Mouse (Mus musculus) limb, embryonic 14.5 days (tissue): ENCODE results near the gene Zic4. TPM values are rescaled to one million over a fixed set of nuclear protein-coding genes. Genes with fewer than 3 reads are reported as not detected.

Experiments
- ATAC-seq: fragments of 200-750 bp; cut with Nextera tagmentation; 2 replicates; pipeline ENCODE4 v1.8.0; 2017; ENCODE audit warnings: low read depth, moderate number of reproducible peaks, moderate TSS enrichment; ENCODE audit not compliant: low FRiP score
- DNase-seq: peaks from one replicate; pipeline ENCODE4 v3.0.0-alpha.2; 2015; ENCODE audit warnings: low spot score
- H3K27ac ChIP-seq: fragments of 300-500 bp; sonication (generic); replicated peaks from 2 replicates; pipeline ENCODE4 v1.5.1; 2014; ENCODE audit warnings: low read depth, mild to moderate bottlenecking, low read length, moderate library complexity, mixed read lengths
- H3K27me3 ChIP-seq: fragments of 300-500 bp; sonication (generic); 2 replicates; pipeline ENCODE4 v1.6.1; 2014; ENCODE audit warnings: low read length, mixed read lengths; ENCODE audit not compliant: control insufficient read depth, insufficient read depth
- H3K36me3 ChIP-seq: fragments of 300-500 bp; sonication (generic); 2 replicates; pipeline ENCODE4 v1.6.1; 2014; ENCODE audit warnings: mild to moderate bottlenecking, low read length, moderate library complexity, mixed read lengths; ENCODE audit not compliant: control insufficient read depth, insufficient read depth
- H3K4me1 ChIP-seq: fragments of 300-500 bp; sonication (generic); 2 replicates; pipeline ENCODE4 v1.6.1; 2014; ENCODE audit warnings: antibody characterized with exemption, low read length, mixed read lengths; ENCODE audit not compliant: control insufficient read depth, insufficient read depth
- H3K4me2 ChIP-seq: fragments of 300-500 bp; sonication (generic); replicated peaks from 2 replicates; pipeline ENCODE4 v1.6.1; 2014; ENCODE audit warnings: low read depth, mild to moderate bottlenecking, low read length, moderate library complexity; ENCODE audit not compliant: severe bottlenecking
- H3K4me3 ChIP-seq: fragments of 300-500 bp; sonication (generic); replicated peaks from 2 replicates; pipeline ENCODE4 v1.5.1; 2014; ENCODE audit warnings: low read length
- H3K9ac ChIP-seq: fragments of 300-500 bp; sonication (generic); 2 replicates; pipeline ENCODE4 v1.6.1; 2014; ENCODE audit warnings: mild to moderate bottlenecking, low read depth, low read length, moderate library complexity; ENCODE audit not compliant: severe bottlenecking
- H3K9me3 ChIP-seq: fragments of 300-500 bp; sonication (generic); 2 replicates; pipeline ENCODE4 v1.6.1; 2016; ENCODE audit warnings: low read length; ENCODE audit not compliant: control insufficient read depth
- POLR2A ChIP-seq: fragments of 200-500 bp; IDR thresholded peaks from 2 replicates; pipeline ENCODE4 v1.8.0; 2012; ENCODE audit warnings: inconsistent platforms, mild to moderate bottlenecking, moderate library complexity, borderline replicate concordance; ENCODE audit not compliant: insufficient read depth, insufficient read length; ENCODE audit errors: extremely low read depth
- WGBS: fragments of 180-500 bp; shearing (Covaris S2); extraction: QIAGEN DNeasy Blood & Tissue Kit; methylation state at CpG from one replicate; pipeline ENCODE4 v1.1.7; 2014; 5-methylcytosine and 5-hydroxymethylcytosine counted together
- polyA plus RNA-seq, 2 experiments: library from polyadenylated mRNA; depleted of rRNA in 1 of 2; stranded (reverse) in 1 of 2; unstranded in 1 of 2; fragments of >200 nt; fragmentation: Nextera tagmentation in 1 of 2; extraction: Ambion mirVana in 1 of 2; gene quantifications; 2 replicates each; pipeline versions ENCODE4 v1.2.1 to v1.2.3; 2012 to 2014

Gene Zic4
- polyA plus RNA-seq, 2 experiments = 0.39 to 0.69 TPM

DNA sequence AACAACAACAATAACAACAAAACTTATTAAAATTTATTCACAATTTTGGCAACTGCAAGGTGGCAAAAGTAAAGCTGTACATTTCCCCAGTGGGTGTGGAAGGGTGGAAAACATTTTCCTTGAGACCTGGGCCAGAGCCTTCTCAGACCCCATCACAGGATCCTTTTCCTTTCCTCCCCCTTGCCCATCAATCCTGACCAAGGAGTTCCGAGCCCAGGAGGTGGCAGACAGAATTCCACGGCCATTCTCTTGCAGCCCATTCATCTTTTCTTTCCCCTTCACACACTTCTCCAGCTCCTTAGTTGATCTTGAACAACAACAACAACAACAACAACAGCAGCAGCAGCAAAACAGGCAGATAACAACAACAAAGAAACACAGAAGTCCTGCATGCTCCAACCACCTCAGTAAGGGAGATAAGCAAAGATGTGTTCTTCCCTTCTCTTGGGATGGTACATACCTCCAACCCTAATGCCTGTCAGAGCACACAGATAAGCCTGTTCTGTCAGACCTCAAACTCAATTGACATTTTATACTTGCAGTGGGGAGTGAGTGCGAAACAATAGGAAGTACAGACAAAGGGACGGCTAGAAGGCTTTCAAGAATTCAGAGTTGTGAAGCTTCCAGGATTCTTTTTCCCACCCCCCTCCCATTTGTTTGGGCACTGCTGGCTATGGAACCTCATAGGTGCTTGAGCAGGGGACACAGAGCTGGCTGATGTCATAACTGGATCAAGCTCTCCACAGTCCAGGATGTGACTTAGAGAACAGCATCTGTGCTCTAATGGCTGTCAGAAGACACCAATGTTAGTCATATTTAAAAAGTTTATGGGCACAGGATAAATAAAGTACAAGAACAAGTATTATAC is 22.7 kb downstream of the Zic4 start:
- 1% methylated on average over 4 of the region's 4 CpGs for WGBS
- DNase-seq (no peak), ATAC-seq (no peak)
- no peak overlapping the region for H3K4me3 ChIP-seq
- no peak for TF ChIP-seq POLR2A
- no peaks in the 10 kb centered on the region for H3K9me3 ChIP-seq
- H3K36me3 ChIP-seq = no peaks in the 10 kb centered on the region
- peaks cover 8% of the 10 kb centered on the region for H3K4me1 ChIP-seq
- no peak overlapping the region for H3K4me2 ChIP-seq
- no peak overlapping the region for H3K27ac ChIP-seq
- H3K27me3 ChIP-seq = peaks cover 99% of the 10 kb centered on the region
- no peak overlapping the region for H3K9ac ChIP-seq

- no peaks in the 10 kb centered on the region for H3K36me3 ChIP-seq
- H3K4me2 ChIP-seq = no peak overlapping the region
- peaks cover 100% of the 10 kb centered on the region for H3K27me3 ChIP-seq
- no peak overlapping the region for H3K27ac ChIP-seq
- H3K4me3 ChIP-seq = no peak overlapping the region
- WGBS = 1% methylated on average over 7 of the region's 8 CpGs
- H3K9me3 ChIP-seq = no peaks in the 10 kb centered on the region
- H3K9ac ChIP-seq = no peak overlapping the region
- peaks cover 8% of the 10 kb centered on the region for H3K4me1 ChIP-seq
- DNase-seq = no peak
- ATAC-seq = no peak
- no peak for TF ChIP-seq POLR2A
Observed at GRCm38 (mm10) chr9:91385561-91386430, 23.6 kb downstream of the Zic4 start.

DNA sequence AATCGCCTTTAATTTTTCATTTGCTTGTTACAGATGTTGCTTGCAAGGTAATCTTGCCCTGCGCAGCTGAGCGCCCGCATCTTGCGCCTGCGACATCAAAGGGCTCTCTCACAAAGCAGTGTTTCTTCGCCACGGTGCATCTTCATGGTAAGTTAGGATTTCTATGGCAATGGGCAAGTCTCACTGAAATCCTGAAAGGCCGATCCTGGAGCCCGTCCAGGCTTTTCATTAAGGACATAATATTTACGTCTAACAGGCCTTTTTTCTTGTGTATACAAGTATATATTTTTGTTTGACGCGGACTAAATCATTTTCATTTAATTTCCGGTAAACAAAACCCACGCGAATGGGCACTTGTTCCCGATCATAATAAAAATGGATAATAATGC is 24.3 kb downstream of the Zic4 start:
- WGBS = 1% methylated on average over 17 of the region's 17 CpGs
- H3K4me3 ChIP-seq = no peak overlapping the region
- H3K27me3 ChIP-seq = peaks cover 100% of the 10 kb centered on the region
- no peaks in the 10 kb centered on the region for H3K36me3 ChIP-seq
- H3K4me1 ChIP-seq = peaks cover 4% of the 10 kb centered on the region
- H3K9me3 ChIP-seq = no peaks in the 10 kb centered on the region
- ATAC-seq (no peak), DNase-seq (no peak)
- H3K9ac ChIP-seq = no peak overlapping the region
- H3K4me2 ChIP-seq = no peak overlapping the region
- no peak overlapping the region for H3K27ac ChIP-seq
- TF ChIP-seq POLR2A = no peak

- under 1% methylated on average over 31 of the region's 31 CpGs for WGBS
- DNase-seq = no peak
- TF ChIP-seq POLR2A = no peak
- Histone ChIP-seq H3K9ac (no peak overlapping the region), H3K4me1 (no peaks in the 10 kb centered on the region), H3K36me3 (no peaks in the 10 kb centered on the region), H3K4me3 (no peak overlapping the region), H3K4me2 (no peak overlapping the region), H3K9me3 (no peaks in the 10 kb centered on the region), H3K27ac (no peak overlapping the region), H3K27me3 (peaks cover 100% of the 10 kb centered on the region)
- no peak for ATAC-seq
Observed at GRCm38 (mm10) chr9:91386891-91387739, 24.9 kb downstream of the Zic4 start.

DNA sequence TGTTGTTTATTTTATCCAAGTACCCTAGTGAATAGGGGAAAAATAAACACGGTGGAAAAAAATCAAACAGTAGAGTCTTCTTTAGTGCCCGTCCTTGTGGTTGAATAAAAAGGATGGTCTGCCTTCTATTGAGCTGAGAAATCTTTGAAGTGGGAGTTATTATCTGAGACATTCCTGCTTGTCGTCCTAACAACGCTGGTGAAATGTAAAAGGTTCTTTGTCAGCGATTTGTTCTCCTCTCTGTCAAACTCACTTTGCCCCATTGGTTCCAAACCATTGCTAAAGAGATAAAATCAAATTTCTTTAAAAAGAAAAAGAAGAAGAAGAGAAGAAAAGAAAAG is 25.5 kb downstream of the Zic4 start:
- Histone ChIP-seq H3K27ac (no peak overlapping the region), H3K4me2 (no peak overlapping the region), H3K9me3 (no peaks in the 10 kb centered on the region), H3K27me3 (peaks cover 100% of the 10 kb centered on the region), H3K4me3 (no peak overlapping the region), H3K9ac (no peak overlapping the region), H3K36me3 (no peaks in the 10 kb centered on the region), H3K4me1 (no peaks in the 10 kb centered on the region)
- ATAC-seq (no peak), DNase-seq (no peak)
- under 1% methylated on average over 5 of the region's 5 CpGs for WGBS
- TF ChIP-seq POLR2A = no peak
